Mouse (Mus musculus) 3134 (cell line): Measurements from ENCODE around the gene Bpifc.
"Not testable (repeated sequence)": the region's sequence is repeated elsewhere in the genome, so short reads cannot be mapped to it uniquely, and the experiment has no call there.

Source experiments
- DNase-seq: peaks from one replicate; pipeline ENCODE4 v3.0.0-alpha.2; 2011; ENCODE audit warnings: low spot score; ENCODE audit not compliant: insufficient read length; ENCODE audit errors: extremely low read depth

Bpifc gene

DNA sequence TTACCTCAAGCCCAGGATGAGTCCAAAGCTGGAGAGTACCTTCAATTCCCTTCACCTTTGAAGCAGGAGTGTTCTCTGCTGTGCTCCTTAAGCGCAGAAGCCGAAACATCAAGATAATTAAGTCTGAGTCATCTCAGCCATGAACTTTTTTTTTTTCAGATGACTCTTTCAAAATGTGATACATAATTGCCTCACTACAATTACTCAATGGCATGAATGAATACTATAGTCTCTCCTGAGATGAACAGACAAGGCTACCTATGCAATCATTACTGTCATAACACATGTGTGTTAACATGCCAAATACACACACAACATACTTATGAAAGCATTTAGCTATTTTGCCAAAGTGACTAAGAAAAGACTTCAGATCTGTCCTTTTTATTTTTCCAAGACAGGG is at the start of gene Bpifc:
TSS of gene Bpifc (minus strand) at position 115 of the 400 bp plus-strand sequence.
- DNase-seq, result no peak

DNA sequence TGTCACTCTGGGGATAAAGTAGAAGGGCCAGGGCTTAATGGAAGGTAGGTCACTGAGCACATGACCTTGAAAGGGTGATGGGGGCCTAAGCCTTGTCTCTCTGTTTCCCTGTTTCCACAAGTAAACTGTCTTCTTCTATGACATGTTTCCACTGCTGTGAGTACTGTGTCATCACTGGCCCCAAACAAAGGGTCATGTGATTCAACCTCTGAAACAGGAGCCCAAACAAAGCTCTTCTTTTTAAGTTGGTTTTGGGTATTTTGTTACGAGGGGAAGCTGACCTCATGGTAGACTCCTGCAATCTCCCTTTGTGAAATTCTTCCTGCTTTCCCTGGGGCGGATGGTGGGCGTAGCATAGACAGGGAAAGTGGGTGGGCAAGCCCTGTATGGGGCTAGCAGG is 48.6 kb upstream of the Bpifc start:
- DNase-seq, result no peak

DNA sequence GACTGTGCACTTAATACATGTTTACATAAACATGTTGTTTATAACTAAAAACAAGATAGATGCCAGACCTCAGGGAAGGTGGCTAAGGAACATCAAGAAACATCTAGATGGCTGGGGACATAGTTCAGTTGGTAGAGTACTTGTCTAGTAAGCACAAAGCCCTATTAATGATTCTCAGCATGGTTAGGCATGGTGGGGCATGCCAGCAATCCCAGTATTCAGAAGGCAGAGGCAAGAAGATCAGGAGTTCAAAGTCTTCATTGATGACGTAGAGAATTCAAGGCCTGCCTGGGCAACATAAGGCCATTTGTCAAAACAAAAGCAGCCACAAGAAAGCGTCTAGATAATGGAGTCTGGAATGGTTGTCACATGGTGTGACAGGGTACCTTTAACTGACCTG is 46.0 kb upstream of the Bpifc start:
- DNase-seq, result no peak

DNA sequence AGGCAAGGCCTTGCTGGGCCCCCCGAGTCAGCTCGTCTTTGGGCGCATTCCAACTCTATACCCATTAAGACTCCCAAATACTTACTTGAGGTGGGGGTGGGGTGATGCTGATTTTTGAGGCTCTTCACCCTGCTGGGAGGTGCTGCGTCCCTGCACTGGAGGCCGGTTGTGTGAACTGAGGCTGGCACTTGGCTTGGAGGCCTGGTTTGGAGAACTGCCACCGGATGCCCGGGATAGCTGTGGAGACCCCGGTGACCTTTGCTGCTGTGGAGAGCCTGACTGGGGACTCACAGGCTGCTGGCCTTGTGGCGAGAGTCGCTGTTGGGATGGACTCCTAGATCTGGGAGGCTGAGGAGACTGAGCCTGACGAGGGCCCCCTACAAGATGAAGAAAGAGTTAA is 45.6 kb upstream of the Bpifc start:
- DNase-seq, result no peak

DNA sequence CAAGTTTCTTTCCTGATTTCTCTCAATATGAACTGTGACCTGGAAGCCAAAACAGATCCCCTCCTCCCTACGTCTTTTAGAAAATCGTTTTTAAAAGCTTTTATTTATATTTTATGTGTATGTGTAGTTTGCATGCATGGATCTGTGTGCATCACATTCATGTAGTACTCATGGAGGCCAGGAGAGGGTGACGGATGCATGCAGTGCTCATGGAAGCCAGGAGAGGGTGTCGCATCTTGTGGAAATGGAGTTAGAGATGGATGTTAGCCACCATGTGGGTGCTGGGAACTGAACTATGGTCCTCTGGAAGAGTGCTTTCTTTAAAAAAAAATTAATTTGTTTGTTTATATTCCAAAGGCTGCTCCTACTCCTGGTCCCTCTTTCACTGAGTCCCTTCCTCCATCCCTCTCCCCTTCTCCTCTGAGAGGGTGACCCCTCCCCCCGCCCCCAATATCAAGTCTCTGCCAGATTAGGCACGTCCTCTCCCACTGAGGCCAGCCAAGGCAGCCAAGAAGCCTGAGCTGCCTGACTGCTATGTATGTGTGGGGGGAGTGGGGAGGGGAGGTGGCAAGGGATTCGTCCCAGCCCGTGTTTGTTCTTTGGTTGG is 44.7 kb upstream of the Bpifc start:
- DNase-seq, result no peak

DNA sequence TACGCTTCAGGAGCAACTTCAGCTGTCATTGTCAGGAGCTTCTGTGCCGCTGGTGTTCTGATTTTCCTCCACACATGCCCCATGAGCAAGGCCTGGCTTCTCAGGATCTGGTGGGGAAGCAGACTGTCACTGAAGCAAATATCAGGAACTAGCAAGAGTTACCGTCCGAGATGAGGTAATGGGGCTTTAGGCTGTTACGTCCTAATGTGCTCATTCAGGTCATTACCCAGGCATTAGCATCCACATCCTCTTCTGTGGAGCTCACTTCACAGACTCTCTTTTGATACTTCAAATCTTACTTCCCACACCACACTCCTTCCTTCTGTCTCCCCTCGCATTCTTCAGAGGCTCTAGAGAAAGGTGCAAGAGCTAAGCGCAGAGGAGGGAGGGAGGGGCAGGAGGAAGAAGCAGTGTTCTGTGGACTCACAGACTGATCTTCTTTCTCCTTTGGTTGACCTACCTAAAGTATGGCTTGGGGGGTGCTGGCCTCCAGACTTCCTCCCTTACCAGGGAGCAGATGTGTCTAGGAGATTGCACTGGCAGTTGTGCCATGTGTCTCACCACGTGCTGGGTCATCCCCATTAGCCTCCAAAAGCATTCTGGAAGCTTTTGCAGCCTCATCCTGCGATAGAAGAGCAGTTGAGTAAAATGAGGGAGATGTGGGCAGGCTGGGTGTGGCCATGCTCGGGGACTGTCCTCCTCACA is 41.3 kb upstream of the Bpifc start:
- DNase-seq, result no peak

DNA sequence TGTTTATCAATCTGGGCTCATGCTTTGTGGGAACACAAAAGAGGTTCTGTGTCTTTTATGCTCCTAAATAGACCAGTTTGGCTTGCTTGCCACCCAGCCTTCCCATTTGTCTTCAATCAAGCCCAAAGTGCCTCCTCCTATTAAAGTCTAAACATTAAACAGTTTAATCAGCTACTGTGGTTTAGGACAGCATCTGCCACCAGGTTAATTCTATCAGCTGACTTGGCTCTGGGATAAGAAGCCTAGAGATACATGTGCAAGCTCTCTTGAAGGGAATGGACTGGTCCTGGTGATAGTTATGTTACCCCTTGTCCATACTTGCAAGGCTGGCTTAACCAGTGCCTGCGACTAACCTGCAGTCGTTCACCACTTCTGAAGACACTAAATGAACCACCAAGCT is 38.8 kb upstream of the Bpifc start:
- DNase-seq, result no peak

DNA sequence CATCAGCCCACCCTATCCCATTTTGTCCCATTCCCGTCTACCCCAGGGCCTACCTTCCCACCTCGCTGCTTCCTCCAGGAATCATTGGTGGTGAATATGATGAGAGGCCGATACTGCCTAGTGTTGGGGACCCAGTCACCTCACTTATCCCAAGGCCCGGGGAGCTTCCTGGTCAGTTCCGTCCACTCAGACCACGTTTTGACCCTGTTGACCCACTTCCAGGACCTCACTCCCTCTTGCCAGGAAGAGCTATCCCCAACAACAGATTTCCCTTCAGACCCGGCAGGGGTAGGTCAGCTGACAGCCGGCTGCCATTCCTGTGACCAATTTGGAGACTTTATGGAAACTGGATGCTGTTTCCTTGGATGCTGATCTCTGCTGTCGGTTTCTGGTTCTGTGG is 36.1 kb upstream of the Bpifc start:
- DNase-seq, result no peak

DNA sequence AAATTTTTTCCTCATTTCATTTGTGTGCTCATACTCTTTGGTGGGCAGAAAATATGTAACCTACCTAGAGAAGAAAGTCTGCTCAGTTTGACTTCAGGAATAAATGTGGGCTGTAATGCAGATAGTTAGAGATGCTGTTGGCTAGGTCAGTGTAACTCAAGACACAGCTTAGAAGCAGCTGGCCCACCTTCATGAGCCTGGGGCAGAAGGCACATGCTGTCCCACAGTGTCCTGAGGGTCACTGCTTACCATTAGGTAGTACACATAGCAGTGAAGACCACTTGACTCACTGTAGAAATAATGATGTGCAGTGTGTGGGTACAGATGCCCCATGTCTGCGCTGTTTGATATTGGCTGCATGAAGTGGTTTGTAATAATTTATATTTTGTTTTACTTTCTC is 34.7 kb upstream of the Bpifc start:
- no peak for DNase-seq

DNA sequence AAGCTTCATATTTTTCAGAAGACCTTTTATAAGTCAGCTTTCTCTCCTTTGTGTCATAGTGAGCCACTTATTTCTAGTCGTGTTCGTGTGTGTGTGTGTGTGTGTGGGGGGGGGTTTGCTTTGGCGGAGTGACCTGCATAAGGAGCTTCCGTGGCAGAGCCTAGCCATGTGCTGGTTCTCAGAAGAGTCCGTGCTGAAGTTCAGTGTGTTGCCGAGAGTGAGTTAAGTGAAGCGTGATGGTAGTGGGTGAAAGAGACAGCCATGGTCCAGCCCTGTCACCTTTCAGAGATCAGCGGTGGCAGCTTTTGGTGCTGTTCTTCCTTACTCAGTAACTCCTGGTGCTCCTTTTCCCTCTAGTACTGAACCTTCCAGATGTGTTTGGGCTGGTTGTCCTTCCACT is 32.4 kb upstream of the Bpifc start:
- DNase-seq, result no peak

DNA sequence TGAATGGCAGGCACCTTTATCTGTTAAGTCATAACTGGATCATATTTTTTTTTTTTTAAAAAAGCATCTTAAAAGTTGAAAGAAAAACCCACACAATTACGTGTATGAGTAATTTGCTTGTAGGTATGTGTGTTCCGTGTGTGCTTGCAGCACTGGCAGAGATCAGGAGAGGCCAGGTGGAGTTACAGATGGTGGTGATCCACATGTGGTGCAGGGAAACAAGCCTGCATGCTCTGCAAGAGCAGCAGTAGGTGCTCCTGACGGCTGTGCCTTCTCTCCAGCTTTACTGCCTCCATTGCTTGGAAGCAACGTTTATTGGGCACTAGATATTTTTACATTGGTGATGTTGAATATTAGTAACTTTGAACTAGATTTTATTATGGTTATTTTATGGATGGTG is 32.0 kb upstream of the Bpifc start:
- DNase-seq, result no peak

DNA sequence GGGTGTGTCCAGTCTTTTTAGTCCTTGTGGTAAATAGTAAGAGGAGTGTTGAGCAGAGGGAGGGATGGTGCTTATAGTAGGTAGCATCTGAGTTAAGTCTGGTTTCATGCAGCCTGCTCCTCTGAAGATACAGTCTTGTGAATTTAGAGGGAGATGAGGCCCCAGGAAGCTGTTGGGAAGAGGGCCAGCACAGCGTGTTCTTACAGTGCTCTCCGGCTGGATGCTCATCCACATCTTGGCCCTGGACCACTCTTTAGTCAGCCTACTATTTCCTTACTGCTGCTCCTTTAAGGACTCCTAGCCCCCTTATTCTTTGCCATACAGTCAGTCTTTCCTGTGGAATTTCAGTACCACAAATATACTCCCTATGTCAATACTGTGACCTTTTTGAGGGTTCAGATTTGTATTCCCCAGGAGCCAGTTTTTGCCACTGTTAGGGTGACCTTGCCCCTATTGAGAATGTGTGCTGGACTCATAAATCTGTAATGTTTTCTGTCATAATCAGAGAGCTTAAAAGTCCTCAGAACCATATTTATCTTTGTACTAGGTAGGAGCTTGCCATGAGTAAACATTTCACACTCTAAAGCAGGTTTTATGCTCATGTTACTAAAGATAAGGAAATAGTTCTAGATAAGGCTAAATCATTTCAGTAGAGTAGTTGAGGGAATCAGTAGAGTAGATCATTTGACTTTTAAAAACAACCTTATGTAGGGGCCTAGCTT is 22.5 kb upstream of the Bpifc start:
- DNase-seq, result no peak

DNA sequence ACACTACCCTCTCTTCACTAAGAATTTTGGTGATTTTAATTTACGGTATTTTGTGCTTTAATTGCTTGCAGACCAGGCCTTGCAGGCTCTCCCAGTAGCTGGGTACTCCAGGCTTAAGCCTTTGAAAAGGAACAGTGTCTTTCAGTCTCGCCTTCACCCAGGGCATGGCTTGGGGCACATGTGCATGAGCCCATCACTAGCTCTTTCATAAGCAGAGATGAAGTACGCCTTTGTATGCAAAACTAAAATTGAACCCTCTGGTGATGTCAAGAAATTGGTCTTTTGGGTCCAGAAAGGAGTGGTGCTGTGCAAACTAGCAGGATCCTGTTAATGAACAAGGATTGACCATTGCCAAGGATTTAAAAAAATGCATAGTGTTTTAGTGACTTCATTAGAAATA is 20.8 kb upstream of the Bpifc start:
- no peak for DNase-seq

DNA sequence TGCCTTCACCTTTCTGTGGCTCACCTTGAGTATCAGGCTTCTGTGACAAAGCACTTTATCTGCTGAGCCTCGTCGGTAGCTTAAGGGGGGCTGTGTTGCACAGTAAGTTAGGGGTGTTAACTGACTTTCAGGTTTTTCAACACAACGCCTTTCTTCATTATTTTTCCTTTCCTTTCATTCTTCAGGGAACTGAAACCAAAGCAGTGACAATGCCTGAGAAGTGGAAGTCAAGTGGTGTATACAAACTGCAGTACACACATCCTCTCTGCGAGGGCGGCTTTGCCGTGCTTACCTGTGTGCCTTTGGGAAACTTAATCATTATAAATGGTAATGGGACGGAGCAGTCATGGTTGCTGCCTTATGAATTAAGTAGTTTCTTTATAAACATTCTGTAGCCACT is 19.0 kb upstream of the Bpifc start:
- no peak for DNase-seq

DNA sequence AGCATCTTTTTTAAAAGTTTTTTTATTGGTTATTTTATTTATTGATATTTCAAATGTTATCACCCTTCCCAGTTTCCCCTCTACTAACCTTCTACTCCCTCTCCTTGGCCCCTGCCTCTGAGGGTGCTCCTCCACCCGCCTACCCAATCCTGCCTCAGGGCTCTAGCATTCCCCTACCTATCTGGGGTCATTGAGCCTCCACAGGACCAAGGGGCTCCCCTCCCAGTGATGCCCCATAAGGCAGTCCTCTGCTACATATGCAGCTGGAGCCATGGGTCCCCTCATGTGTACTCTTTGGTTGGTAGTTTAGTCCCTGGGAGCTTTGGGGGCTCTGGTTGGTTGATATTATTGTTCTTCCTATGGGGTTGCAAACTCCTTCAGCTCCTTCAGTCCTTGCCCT is 15.1 kb upstream of the Bpifc start:
- not testable (repeated sequence) for DNase-seq

DNA sequence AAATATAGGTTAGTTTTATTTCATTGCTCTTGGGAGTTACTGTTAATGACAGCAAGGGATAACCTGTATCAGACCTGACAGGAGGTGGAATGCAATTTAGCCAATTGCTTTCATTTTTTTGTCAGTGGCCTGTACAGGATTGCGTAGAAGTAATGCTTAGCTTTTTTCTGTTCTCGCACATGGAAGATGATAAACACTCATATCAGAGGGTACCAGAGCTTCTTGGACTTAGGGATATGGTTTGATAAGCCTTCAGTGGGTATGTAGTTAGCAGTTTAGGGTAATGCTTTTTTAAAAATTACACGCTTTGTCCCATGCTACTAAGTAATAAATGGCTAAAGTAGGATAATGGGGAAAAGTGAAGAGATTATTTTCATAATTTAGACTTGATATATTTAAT is 14.7 kb upstream of the Bpifc start:
- DNase-seq, result no peak

DNA sequence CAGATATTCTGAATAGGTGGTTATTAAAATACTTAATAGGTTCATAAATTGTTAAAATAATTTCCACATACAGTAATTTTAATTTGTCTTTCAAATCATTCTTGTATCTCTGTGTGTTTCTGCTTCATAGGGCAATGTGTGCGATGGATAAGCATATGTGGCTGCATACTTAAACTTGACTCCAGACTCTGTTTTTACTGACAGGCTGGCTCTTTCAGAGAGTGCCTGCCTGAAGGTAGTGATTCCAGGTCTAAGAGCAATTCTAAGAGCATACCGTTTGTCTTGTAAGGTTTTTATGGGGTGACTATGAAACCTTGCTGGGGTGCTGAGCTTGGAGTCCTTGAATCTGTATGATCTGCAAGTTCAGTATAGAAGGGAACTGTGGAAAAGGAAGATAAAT is 14.2 kb upstream of the Bpifc start:
- no peak for DNase-seq

DNA sequence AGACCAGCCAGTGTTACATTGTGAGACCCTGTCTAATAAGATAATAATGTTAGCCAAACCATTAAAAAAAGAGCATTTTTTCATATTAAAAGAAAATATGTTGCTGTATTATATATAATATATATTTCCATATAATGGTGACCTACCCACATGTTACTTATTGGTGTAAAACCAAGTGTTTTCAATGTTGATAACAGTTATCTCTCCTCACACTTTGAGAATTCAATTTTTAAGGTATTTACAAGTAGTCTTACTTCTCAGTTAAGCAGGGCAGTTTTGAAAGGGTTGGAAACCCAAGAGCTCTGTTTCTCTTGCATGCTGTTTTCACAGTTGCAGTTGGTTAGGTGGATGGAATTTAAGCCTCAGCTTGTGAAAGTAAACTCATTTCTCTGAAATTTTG is 11.5 kb upstream of the Bpifc start:
- DNase-seq, result no peak

DNA sequence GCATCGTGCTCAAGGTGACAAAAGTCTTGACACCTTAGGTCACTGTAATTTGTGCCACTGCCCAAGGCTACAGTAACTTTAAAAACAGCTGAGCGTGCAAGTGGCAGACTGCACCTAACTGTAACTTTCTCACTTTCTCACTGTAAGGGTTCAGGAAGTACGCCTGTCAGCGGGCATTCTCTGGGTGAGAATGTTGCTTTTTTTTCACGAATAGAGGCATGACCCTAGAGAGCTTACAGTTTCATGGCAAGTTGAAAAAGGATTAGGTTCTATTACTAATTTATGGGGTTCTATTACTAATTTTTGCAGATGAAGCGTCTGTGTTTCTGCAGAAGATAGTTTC is 10.8 kb upstream of the Bpifc start:
- DNase-seq, result no peak

DNA sequence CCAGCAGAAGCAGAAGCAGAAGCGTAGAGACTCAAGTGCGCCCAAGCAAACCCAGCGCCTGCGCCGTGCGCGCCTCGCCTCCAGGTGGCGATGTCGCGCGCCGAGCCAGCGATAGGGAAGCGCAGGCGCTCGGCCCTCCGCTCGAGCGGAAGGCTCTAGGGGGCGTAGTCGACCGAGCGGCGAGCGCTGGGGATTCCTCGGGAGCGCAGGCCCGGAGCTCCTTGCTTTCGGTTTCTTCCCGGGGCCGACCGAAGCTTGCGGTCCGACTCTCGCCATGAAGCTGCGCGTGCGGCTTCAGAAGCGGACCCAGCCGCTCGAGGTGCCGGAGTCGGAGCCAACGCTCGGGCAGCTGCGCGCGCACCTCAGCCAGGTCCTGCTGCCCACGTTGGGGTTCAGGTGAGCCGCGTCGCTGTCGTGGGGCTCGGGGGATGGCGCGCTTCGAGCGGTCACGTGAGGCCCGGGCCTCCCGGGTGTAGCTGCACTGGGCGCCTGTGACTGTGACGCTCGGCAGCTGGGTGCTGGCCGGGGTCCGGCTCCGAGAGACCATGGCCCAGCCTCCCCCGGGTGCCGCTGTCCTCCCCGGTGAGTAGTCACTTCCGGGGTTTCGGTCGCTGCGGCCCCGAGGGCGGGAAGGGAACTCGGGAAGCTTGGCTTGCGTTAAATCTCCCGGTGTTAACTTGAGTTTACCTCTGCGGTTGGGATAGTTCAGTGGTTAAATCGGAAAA is 10.2 kb upstream of the Bpifc start, which contains the start of gene Fbxo7:
TSS of gene Fbxo7 (plus strand) at position 224 of the 725 bp plus-strand sequence.
- peak; percentile 96 for DNase-seq

DNA sequence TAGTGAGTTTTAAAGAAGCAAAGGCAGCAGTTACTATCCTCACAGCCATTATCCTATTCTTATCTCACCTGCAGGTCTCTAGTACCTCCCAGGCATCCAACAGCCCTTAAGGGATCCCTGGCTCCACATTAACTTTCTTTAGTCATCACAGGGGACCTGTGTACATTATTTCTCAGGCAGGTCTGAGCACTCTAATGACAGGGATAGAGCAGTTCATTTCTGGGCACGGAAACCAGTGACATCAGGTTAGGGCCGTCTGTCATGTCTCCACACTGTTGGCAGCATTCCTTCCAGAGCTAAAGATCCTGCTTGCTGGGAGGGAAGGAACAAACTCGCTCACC is 9.7 kb upstream of the Bpifc start:
- no peak for DNase-seq

DNA sequence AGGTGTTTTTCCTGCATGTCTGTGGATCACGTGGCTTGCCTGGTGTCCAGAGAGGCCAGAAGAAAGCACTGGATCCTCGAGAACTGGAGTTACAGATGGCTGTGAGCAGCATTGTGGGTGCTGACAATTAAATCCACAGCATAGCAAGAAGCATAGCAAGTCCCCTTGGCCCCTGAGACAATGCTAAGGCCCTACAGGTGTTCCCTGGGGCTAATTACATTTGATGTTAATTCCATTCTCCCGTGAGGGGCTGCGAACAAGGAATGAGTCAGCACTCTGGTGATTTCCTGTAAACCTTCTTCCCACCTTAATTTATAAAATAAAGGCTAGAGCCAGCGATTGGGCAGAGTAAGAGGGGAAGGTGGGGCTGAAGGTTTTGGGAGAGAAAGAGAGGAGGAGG is 7.1 kb upstream of the Bpifc start:
- DNase-seq, result no peak
